Mouse (Mus musculus) embryonic fibroblast, embryonic 13.5 days (primary cell): ENCODE measurements at regions not wholly inside any gene's neighbourhood (a gene's known extent, or its start where the extent isn't known, plus 50 kb on each side); places are given as distances from the start of the nearest gene placed in this dataset.

ENCODE experiments used
- H3K27ac ChIP-seq: 2 replicates; pipeline ENCODE4 v1.5.1; 2012; ENCODE audit warnings: low read length, control low read depth, inconsistent platforms; ENCODE audit not compliant: insufficient read depth
- H3K4me1 ChIP-seq: 2 replicates; pipeline ENCODE4 v1.6.1; 2011; ENCODE audit warnings: low read length; ENCODE audit not compliant: control insufficient read depth, insufficient read depth
- H3K4me3 ChIP-seq: 2 replicates; pipeline ENCODE4 v1.5.1; 2011; ENCODE audit warnings: mild to moderate bottlenecking, control low read depth, low read length; ENCODE audit not compliant: insufficient read depth
- CTCF ChIP-seq: IDR thresholded peaks from 2 replicates; pipeline ENCODE4 v1.5.1; 2011; ENCODE audit warnings: mild to moderate bottlenecking, control low read depth, low read length, moderate library complexity, borderline replicate concordance; ENCODE audit not compliant: insufficient read depth
- POLR2A ChIP-seq: IDR thresholded peaks from 2 replicates; pipeline ENCODE4 v1.6.1; 2011; ENCODE audit warnings: low read depth, mild to moderate bottlenecking, control low read depth, low read length, moderate library complexity

DNA sequence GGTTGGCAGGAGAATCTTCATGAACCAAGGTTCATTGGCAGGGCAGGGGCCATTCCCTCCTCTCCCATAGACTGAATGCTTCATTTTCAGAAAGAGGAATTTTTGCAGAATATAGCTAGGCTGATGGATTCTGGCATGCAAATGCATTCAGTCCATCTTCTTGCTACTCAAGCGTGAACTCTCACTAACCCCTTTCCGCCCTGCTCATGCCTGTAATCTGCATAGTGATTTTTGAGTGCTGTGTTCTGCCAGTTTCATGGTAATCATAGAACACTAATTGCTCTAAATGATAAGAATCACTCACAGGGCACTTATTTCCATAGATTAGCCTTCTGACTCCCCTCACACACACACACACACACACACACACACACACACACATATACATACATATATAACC is 119.8 kb upstream of the Onecut1 start:
- TF ChIP-seq CTCF (no peak), POLR2A (no peak)
- no peak overlapping the region for H3K4me3 ChIP-seq
- no peaks in the 10 kb centered on the region for H3K4me1 ChIP-seq
- no peak overlapping the region for H3K27ac ChIP-seq

- Histone ChIP-seq H3K4me1 (no peaks in the 10 kb centered on the region), H3K4me3 (no peak overlapping the region), H3K27ac (no peak overlapping the region)
- no peak for TF ChIP-seq CTCF
- TF ChIP-seq POLR2A: no peak
These were observed 113.8 kb upstream of the Onecut1 start for GRCm38 (mm10) chr9:74747886-74748285.

GRCm38 (mm10) chr9:74758025-74758424 is 103.7 kb upstream of the Onecut1 start:
- no peak for TF ChIP-seq POLR2A
- no peak for TF ChIP-seq CTCF
- no peak overlapping the region for H3K27ac ChIP-seq
- no peak overlapping the region for H3K4me3 ChIP-seq
- no peaks in the 10 kb centered on the region for H3K4me1 ChIP-seq

- H3K4me1 ChIP-seq: no peaks in the 10 kb centered on the region
- H3K27ac ChIP-seq: no peak overlapping the region
- no peak overlapping the region for H3K4me3 ChIP-seq
- TF ChIP-seq POLR2A (no peak), CTCF (no peak)
These were observed 102.8 kb upstream of the Onecut1 start for GRCm38 (mm10) chr9:74758876-74759275.

GRCm38 (mm10) chr9:74780419-74780818 is 81.3 kb upstream of the Onecut1 start:
- Histone ChIP-seq H3K4me1 (no peaks in the 10 kb centered on the region), H3K4me3 (no peak overlapping the region), H3K27ac (no peak overlapping the region)
- TF ChIP-seq POLR2A (no peak), CTCF (no peak)

DNA sequence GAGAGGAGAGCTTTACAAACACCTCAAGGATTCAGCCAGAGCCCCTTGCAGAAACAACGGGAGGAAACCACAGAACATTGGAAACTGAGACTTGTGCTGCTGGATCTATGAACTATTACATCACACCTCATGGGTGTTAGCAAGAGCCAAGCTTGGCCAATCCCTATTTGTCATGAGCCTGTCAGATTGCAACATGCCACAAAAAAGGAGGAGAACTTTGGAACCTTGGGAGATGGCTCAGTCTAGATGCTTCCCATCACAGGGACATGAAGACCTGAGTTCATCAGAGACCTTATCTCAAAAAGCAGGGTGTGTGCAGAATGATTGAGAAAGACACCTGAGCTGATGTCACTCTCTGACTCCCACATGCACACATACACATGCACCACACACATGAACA is 68.3 kb upstream of the Onecut1 start:
- no peak overlapping the region for H3K27ac ChIP-seq
- H3K4me1 ChIP-seq: no peaks in the 10 kb centered on the region
- TF ChIP-seq CTCF (no peak), POLR2A (no peak)
- no peak overlapping the region for H3K4me3 ChIP-seq

GRCm38 (mm10) chr9:74795994-74796393 is 65.7 kb upstream of the Onecut1 start:
- H3K4me1 ChIP-seq: no peaks in the 10 kb centered on the region
- H3K4me3 ChIP-seq: no peak overlapping the region
- TF ChIP-seq POLR2A: no peak
- TF ChIP-seq CTCF: no peak
- H3K27ac ChIP-seq: no peak overlapping the region

DNA sequence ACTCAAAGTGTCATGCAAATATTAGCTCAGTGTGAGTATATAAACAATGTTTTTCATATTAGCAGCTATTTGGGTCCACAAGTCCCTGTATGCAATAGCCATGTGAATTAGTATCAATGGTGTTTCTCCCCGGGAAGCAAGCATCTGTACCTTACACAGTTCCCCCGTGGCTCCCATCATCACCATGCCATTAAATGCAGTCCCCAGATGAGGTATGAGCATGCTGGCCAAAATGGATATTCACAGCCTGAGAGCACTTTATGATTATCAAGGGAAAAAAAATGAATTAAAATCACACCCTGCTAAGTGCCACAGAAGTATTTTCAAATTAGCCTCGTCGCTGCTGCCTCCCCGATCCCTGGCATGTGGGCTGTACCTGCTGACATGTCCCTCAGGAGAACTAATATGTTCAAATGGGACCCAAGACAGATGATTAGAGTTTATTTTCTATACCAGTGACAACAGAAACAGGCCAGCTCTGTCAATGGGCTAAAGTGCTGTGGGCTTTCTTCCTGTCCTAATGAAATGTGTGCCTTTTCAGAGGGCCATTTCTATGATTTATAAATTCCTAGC is 64.4 kb upstream of the Onecut1 start:
- TF ChIP-seq POLR2A: no peak
- TF ChIP-seq CTCF: no peak

DNA sequence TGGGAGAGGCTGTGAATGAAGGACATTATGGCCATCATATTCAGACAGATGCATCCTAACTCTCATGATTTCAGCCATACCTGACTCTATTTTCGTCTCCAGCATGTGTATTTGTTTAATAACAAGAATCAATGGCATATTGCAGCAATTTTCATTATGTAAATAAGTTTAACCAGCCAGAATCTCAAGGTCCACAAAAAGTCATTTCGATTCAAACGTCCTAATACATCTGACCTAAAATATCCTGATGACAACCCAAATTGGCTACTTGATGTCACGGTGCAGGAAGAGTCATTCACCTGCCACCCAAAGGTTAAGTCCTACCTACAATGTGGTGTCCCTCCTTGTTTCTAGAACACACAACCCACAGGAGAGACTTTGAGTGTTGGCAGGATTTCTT is 60.6 kb upstream of the Onecut1 start:
- TF ChIP-seq CTCF (no peak), POLR2A (no peak)
- H3K4me3 ChIP-seq: no peak overlapping the region

More for the DNA sequence above, 64.4 kb upstream of the Onecut1 start:
- Histone ChIP-seq H3K4me1 (no peaks in the 10 kb centered on the region), H3K4me3 (no peak overlapping the region), H3K27ac (no peak overlapping the region)

GRCm38 (mm10) chr9:74811437-74811836 is 50.3 kb upstream of the Onecut1 start:
- Histone ChIP-seq H3K4me3 (no peak overlapping the region), H3K27ac (no peak overlapping the region), H3K4me1 (no peaks in the 10 kb centered on the region)
- TF ChIP-seq POLR2A (no peak), CTCF (no peak)

More for the DNA sequence above, 60.6 kb upstream of the Onecut1 start:
- Histone ChIP-seq H3K27ac (no peak overlapping the region), H3K4me1 (no peaks in the 10 kb centered on the region)
